Mouse (Mus musculus): ENCODE data around the gene Atp5l. TPM values are rescaled to one million over a fixed set of nuclear protein-coding genes. Genes with fewer than 3 reads are reported as not detected.

Atp5l gene
- polyA plus RNA-seq, 1 experiment from 2014 or later, result 730 TPM

- peak; percentile 92 for ATAC-seq (replicated peaks)
- no peaks in the 10 kb centered on the region for H3K9me3 ChIP-seq
- peak overlapping the region; percentile 90 for H3K4me2 ChIP-seq (replicated peaks)
- H3K4me3 ChIP-seq, result peak overlapping the region; percentile 99
- peak overlapping the region; percentile 97 for H3K27ac ChIP-seq (replicated peaks)
- H3K27me3 ChIP-seq, result no peaks in the 10 kb centered on the region
- H3K36me3 ChIP-seq, result no peaks in the 10 kb centered on the region
- peaks cover 22% of the 10 kb centered on the region for H3K4me1 ChIP-seq
- under 1% methylated on average over 8 of the region's 8 CpGs for WGBS
- peak overlapping the region; percentile 96 for H3K9ac ChIP-seq (replicated peaks)
Measured at GRCm38 (mm10) chr9:44921123-44921468, 554 bp upstream of the Atp5l start.

- no peak for ATAC-seq (replicated peaks)
- peak overlapping the region; percentile 99 for H3K4me3 ChIP-seq
- no peaks in the 10 kb centered on the region for H3K36me3 ChIP-seq
- peak overlapping the region; percentile 96 for H3K9ac ChIP-seq (replicated peaks)
- H3K9me3 ChIP-seq, result no peaks in the 10 kb centered on the region
- H3K27ac ChIP-seq (replicated peaks), result no peak overlapping the region
- no peaks in the 10 kb centered on the region for H3K27me3 ChIP-seq
- peak overlapping the region; percentile 90 for H3K4me2 ChIP-seq (replicated peaks)
- peaks cover 34% of the 10 kb centered on the region for H3K4me1 ChIP-seq
- 29% methylated on average over 2 of the region's 2 CpGs for WGBS
Measured at GRCm38 (mm10) chr9:44919606-44920005, 936 bp downstream of the Atp5l start.

GRCm38 (mm10) chr9:44916196-44916595 is 4.3 kb downstream of the Atp5l start:
- Histone ChIP-seq H3K4me3 (no peak overlapping the region), H3K4me1 (peaks cover 26% of the 10 kb centered on the region), H3K36me3 (peaks cover 19% of the 10 kb centered on the region), H3K27me3 (no peaks in the 10 kb centered on the region), H3K4me2 (replicated peaks) (no peak overlapping the region), H3K9me3 (no peaks in the 10 kb centered on the region), H3K9ac (replicated peaks) (no peak overlapping the region), H3K27ac (replicated peaks) (no peak overlapping the region)
- 58% methylated on average over 1 of the region's 1 CpGs for WGBS
- no peak for ATAC-seq (replicated peaks)

GRCm38 (mm10) chr9:44914706-44915105 is 5.8 kb downstream of the Atp5l start:
- Histone ChIP-seq H3K4me1 (peaks cover 23% of the 10 kb centered on the region), H3K4me2 (replicated peaks) (no peak overlapping the region), H3K27ac (replicated peaks) (peak overlapping the region; percentile 12), H3K4me3 (no peak overlapping the region), H3K36me3 (peaks cover 30% of the 10 kb centered on the region), H3K9me3 (no peaks in the 10 kb centered on the region), H3K9ac (replicated peaks) (no peak overlapping the region), H3K27me3 (no peaks in the 10 kb centered on the region)
- no peak for ATAC-seq (replicated peaks)
- 22% methylated on average over 4 of the region's 4 CpGs for WGBS

- ATAC-seq (replicated peaks), result no peak
- Histone ChIP-seq H3K9me3 (no peaks in the 10 kb centered on the region), H3K27me3 (no peaks in the 10 kb centered on the region), H3K4me3 (no peak overlapping the region), H3K27ac (replicated peaks) (no peak overlapping the region), H3K4me2 (replicated peaks) (no peak overlapping the region), H3K36me3 (peaks cover 30% of the 10 kb centered on the region), H3K4me1 (peaks cover 12% of the 10 kb centered on the region), H3K9ac (replicated peaks) (no peak overlapping the region)
- 93% methylated on average over 4 of the region's 4 CpGs for WGBS
Measured at GRCm38 (mm10) chr9:44911365-44911764, 9.2 kb downstream of the Atp5l start.

- no peak overlapping the region for H3K4me3 ChIP-seq
- no peaks in the 10 kb centered on the region for H3K4me1 ChIP-seq
- 78% methylated on average over 4 of the region's 4 CpGs for WGBS
- H3K4me2 ChIP-seq (replicated peaks), result no peak overlapping the region
- peaks cover 5% of the 10 kb centered on the region; the same call in 1 of the 2 replicates for H3K36me3 ChIP-seq
- no peaks in the 10 kb centered on the region for H3K9me3 ChIP-seq
- H3K9ac ChIP-seq (replicated peaks), result no peak overlapping the region
- no peaks in the 10 kb centered on the region for H3K27me3 ChIP-seq
- no peak for ATAC-seq (replicated peaks)
- no peak overlapping the region for H3K27ac ChIP-seq (replicated peaks)
Measured at GRCm38 (mm10) chr9:44905620-44906019, 14.9 kb downstream of the Atp5l start.

- Histone ChIP-seq H3K4me1 (no peaks in the 10 kb centered on the region), H3K4me2 (replicated peaks) (no peak overlapping the region), H3K27me3 (no peaks in the 10 kb centered on the region), H3K9ac (replicated peaks) (no peak overlapping the region), H3K9me3 (no peaks in the 10 kb centered on the region), H3K4me3 (no peak overlapping the region), H3K27ac (replicated peaks) (no peak overlapping the region), H3K36me3 (no peaks in the 10 kb centered on the region)
- ATAC-seq (replicated peaks), result no peak
- 73% methylated on average over 5 of the region's 5 CpGs for WGBS
Measured at GRCm38 (mm10) chr9:44904964-44905363, 15.6 kb downstream of the Atp5l start.

- Histone ChIP-seq H3K36me3 (no peaks in the 10 kb centered on the region), H3K27ac (replicated peaks) (no peak overlapping the region), H3K27me3 (no peaks in the 10 kb centered on the region), H3K4me3 (no peak overlapping the region), H3K9me3 (no peaks in the 10 kb centered on the region), H3K4me2 (replicated peaks) (no peak overlapping the region), H3K9ac (replicated peaks) (no peak overlapping the region), H3K4me1 (no peaks in the 10 kb centered on the region)
- WGBS, result 90% methylated on average over 4 of the region's 4 CpGs
- ATAC-seq (replicated peaks), result no peak
Measured at GRCm38 (mm10) chr9:44903856-44904255, 16.7 kb downstream of the Atp5l start.

- no peak overlapping the region for H3K4me3 ChIP-seq
- no peak overlapping the region for H3K27ac ChIP-seq (replicated peaks)
- H3K36me3 ChIP-seq, result no peaks in the 10 kb centered on the region
- H3K27me3 ChIP-seq, result no peaks in the 10 kb centered on the region
- no peaks in the 10 kb centered on the region for H3K4me1 ChIP-seq
- no peak overlapping the region for H3K9ac ChIP-seq (replicated peaks)
- no peak overlapping the region for H3K4me2 ChIP-seq (replicated peaks)
- 73% methylated on average over 4 of the region's 4 CpGs for WGBS
- no peaks in the 10 kb centered on the region for H3K9me3 ChIP-seq
- ATAC-seq (replicated peaks), result no peak
Measured at GRCm38 (mm10) chr9:44900402-44900801, 20.1 kb downstream of the Atp5l start.

GRCm38 (mm10) chr9:44899716-44900115 is 20.8 kb downstream of the Atp5l start:
- ATAC-seq (replicated peaks), result no peak
- H3K4me1 ChIP-seq, result no peaks in the 10 kb centered on the region
- 88% methylated on average over 3 of the region's 3 CpGs for WGBS
- no peaks in the 10 kb centered on the region for H3K9me3 ChIP-seq
- no peak overlapping the region for H3K4me2 ChIP-seq (replicated peaks)
- H3K9ac ChIP-seq (replicated peaks), result no peak overlapping the region
- no peak overlapping the region for H3K27ac ChIP-seq (replicated peaks)
- H3K4me3 ChIP-seq, result no peak overlapping the region
- no peaks in the 10 kb centered on the region for H3K36me3 ChIP-seq
- no peaks in the 10 kb centered on the region for H3K27me3 ChIP-seq

- ATAC-seq (replicated peaks), result no peak
- Histone ChIP-seq H3K9me3 (no peaks in the 10 kb centered on the region), H3K27me3 (no peaks in the 10 kb centered on the region), H3K27ac (replicated peaks) (no peak overlapping the region), H3K9ac (replicated peaks) (no peak overlapping the region), H3K4me3 (no peak overlapping the region), H3K36me3 (no peaks in the 10 kb centered on the region), H3K4me2 (replicated peaks) (no peak overlapping the region), H3K4me1 (no peaks in the 10 kb centered on the region)
- whole genome bisulfite sequencing, result 75% methylated on average over 4 of the region's 4 CpGs
Measured at GRCm38 (mm10) chr9:44897024-44897423, 23.5 kb downstream of the Atp5l start.

GRCm38 (mm10) chr9:44892664-44893063 is 27.9 kb downstream of the Atp5l start:
- no peak overlapping the region for H3K9ac ChIP-seq (replicated peaks)
- no peak overlapping the region for H3K27ac ChIP-seq (replicated peaks)
- H3K4me2 ChIP-seq (replicated peaks), result no peak overlapping the region
- no peaks in the 10 kb centered on the region for H3K9me3 ChIP-seq
- WGBS, result 68% methylated on average over 3 of the region's 3 CpGs
- no peaks in the 10 kb centered on the region for H3K36me3 ChIP-seq
- H3K27me3 ChIP-seq, result no peaks in the 10 kb centered on the region
- no peak for ATAC-seq (replicated peaks)
- no peak overlapping the region for H3K4me3 ChIP-seq
- no peaks in the 10 kb centered on the region for H3K4me1 ChIP-seq

GRCm38 (mm10) chr9:44891210-44891609 is 29.3 kb downstream of the Atp5l start:
- Histone ChIP-seq H3K9me3 (no peaks in the 10 kb centered on the region), H3K4me2 (replicated peaks) (no peak overlapping the region), H3K27ac (replicated peaks) (no peak overlapping the region), H3K4me1 (no peaks in the 10 kb centered on the region), H3K4me3 (no peak overlapping the region), H3K27me3 (no peaks in the 10 kb centered on the region), H3K9ac (replicated peaks) (no peak overlapping the region), H3K36me3 (no peaks in the 10 kb centered on the region)
- WGBS, result 89% methylated on average over 6 of the region's 6 CpGs
- ATAC-seq (replicated peaks), result no peak
